Mouse (Mus musculus) neural tube, embryonic 11.5 days (tissue): ENCODE results near the gene Mns1. TPM values are rescaled to one million over a fixed set of nuclear protein-coding genes. Genes with fewer than 3 reads are reported as not detected.

ENCODE experiments used
- ATAC-seq: fragments of 200-750 bp; cut with Nextera tagmentation; 2 replicates; pipeline ENCODE4 v1.8.0; 2017; ENCODE audit warnings: moderate number of reproducible peaks, mild to moderate bottlenecking, moderate TSS enrichment, moderate library complexity; ENCODE audit not compliant: insufficient read depth, low FRiP score, low TSS enrichment
- DNase-seq: peaks from one replicate; pipeline ENCODE4 v3.0.0-alpha.2; 2015; ENCODE audit warnings: low spot score
- H3K27ac ChIP-seq: fragments of 300-500 bp; sonication (generic); 2 replicates; pipeline ENCODE4 v1.5.1; 2014; ENCODE audit warnings: low read depth, mild to moderate bottlenecking, low read length
- H3K27me3 ChIP-seq: fragments of 300-500 bp; sonication (generic); 2 replicates; pipeline ENCODE4 v1.6.1; 2014; ENCODE audit warnings: mild to moderate bottlenecking, low read length, mixed read lengths; ENCODE audit not compliant: control insufficient read depth, insufficient read depth
- H3K36me3 ChIP-seq: fragments of 300-500 bp; sonication (generic); 2 replicates; pipeline ENCODE4 v1.6.1; 2014; ENCODE audit warnings: mild to moderate bottlenecking, low read length, moderate library complexity, mixed read lengths; ENCODE audit not compliant: control insufficient read depth, insufficient read depth
- H3K4me1 ChIP-seq: fragments of 300-500 bp; sonication (generic); 2 replicates; pipeline ENCODE4 v1.6.1; 2014; ENCODE audit warnings: low read length, mixed read lengths; ENCODE audit not compliant: control insufficient read depth, insufficient read depth
- H3K4me2 ChIP-seq: fragments of 300-500 bp; sonication (generic); 2 replicates; pipeline ENCODE4 v1.6.1; 2014; ENCODE audit warnings: low read depth, mild to moderate bottlenecking, moderate library complexity
- H3K4me3 ChIP-seq: fragments of 300-500 bp; sonication (generic); 2 replicates; pipeline ENCODE4 v1.5.1; 2014; ENCODE audit warnings: low read depth, low read length
- H3K9ac ChIP-seq: fragments of 300-500 bp; sonication (generic); 2 replicates; pipeline ENCODE4 v1.6.1; 2014; ENCODE audit warnings: mild to moderate bottlenecking, low read length
- H3K9me3 ChIP-seq: fragments of 300-500 bp; sonication (generic); 2 replicates; pipeline ENCODE4 v1.6.1; 2016; ENCODE audit warnings: low read length; ENCODE audit not compliant: control insufficient read depth
- WGBS: fragments of 180-500 bp; shearing (Covaris S2); extraction: QIAGEN DNeasy Blood & Tissue Kit; methylation state at CpG from one replicate; pipeline ENCODE4 v1.1.7; 2014; 5-methylcytosine and 5-hydroxymethylcytosine counted together
- polyA plus RNA-seq: library from polyadenylated mRNA; unstranded; fragments of >200 nt; fragmentation: Nextera tagmentation; extraction: Ambion mirVana; gene quantifications from 2 replicates; pipeline ENCODE4 v1.2.1, GENCODE M21; 2014

The Mns1 gene
- 34.9 and 36.5 TPM in 2 replicates for polyA plus RNA-seq

DNA sequence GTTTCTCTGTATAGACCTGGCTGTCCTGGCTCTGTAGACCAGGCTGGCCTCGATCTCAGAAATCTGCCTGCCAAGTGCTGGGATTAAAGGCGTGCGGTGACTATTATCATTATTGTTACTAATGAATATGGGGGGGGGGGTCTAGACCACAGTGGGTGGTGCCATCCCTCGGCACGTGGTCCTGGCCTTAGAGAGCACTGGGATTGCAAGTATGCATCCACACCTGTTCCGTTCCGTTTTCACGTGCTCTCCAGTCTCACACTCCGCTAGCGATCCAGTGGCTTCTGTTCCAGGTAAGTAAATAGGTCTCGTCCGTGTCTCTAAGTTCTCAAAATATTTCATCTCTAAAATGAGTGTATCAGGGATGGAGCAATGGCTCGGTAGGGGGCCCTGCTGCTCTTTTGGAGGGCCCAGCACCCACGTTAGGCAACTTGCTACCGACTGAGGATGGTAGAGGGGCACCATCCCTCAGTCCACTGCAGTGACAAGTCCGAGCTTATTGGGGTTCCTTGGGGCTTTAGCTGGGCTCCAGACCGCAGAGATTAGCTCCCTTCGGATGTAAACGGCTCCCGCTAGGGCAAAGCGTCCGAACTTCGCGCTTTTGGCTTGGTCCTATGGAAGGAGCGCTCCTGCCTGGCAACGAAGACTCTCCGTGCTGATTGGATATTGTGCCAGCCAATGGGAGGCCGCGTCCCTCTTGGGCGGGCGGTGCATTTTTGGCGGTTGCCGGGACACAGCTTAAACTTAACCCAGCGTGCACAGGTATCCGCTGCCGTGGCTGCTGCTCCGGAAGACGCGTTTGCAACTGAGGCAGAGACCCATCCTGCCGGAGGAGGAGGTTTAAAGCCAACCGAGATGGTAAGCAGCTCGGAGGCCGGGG, at the start of gene Mns1:
Mns1 (plus strand) TSS at position 190 of the 880 bp plus-strand sequence.
- no peaks in the 10 kb centered on the region; the same call in 1 of the 2 replicates for H3K4me1 ChIP-seq
- WGBS = 3% methylated on average over 43 of the region's 43 CpGs
- DNase-seq = peak; percentile 95
- H3K27me3 ChIP-seq = no peaks in the 10 kb centered on the region
- peak; percentile 98 for ATAC-seq
- H3K27ac ChIP-seq = 0 out of 2 replicates have a peak within 1 kb of the TSS, but pooled peaks have one; percentile 34
- peak within 1 kb of the TSS; percentile 58 for H3K4me3 ChIP-seq
- H3K4me2 ChIP-seq = peak within 1 kb of the TSS; percentile 89
- no peaks in the 10 kb centered on the region for H3K36me3 ChIP-seq
- no peaks in the 10 kb centered on the region for H3K9me3 ChIP-seq
- peak within 1 kb of the TSS; percentile 63 for H3K9ac ChIP-seq

GRCm38 (mm10) chr9:72388934-72389333, 48.9 kb upstream of the Mns1 start:
- no peak for ATAC-seq

DNA sequence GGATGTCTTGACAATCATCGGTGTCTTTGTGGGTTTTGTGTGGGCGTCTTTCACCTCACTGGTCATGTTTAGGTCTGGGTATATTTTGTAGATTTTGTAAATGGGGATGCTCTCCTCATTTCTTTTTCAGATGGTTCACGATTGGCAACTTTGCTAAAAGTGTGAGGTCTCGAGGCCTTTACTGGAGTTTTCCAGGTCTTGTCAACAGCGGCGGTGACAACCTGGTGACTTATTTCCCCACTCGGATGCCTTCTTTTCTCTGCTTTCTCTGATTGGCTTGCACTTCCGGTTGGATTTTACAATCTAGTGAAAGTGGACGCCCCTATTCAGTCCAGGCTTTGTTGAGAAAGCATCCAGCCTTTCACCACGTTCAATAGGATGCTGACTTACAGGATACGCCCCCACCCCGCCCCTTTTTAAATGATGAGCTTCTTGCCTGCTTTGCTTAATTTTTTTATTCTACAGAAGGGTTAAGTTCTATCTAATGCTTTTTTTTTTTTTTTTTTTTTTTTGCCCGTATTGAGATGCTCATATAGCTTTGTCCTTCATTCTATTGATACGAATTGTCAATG, 48.3 kb upstream of the Mns1 start:
- Histone ChIP-seq H3K27ac (no peak overlapping the region), H3K36me3 (no peaks in the 10 kb centered on the region), H3K4me1 (no peaks in the 10 kb centered on the region), H3K4me2 (no peak overlapping the region), H3K4me3 (no peak overlapping the region), H3K27me3 (no peaks in the 10 kb centered on the region), H3K9me3 (no peaks in the 10 kb centered on the region), H3K9ac (no peak overlapping the region)
- DNase-seq (no peak), ATAC-seq (no peak)
- WGBS = 54% methylated on average over 14 of the region's 14 CpGs

More at GRCm38 (mm10) chr9:72388934-72389333, 48.9 kb upstream of the Mns1 start:
- H3K4me3 ChIP-seq = no peak overlapping the region
- no peaks in the 10 kb centered on the region for H3K27me3 ChIP-seq
- DNase-seq = no peak
- no peak overlapping the region for H3K9ac ChIP-seq
- no peaks in the 10 kb centered on the region for H3K4me1 ChIP-seq
- no peak overlapping the region for H3K4me2 ChIP-seq
- no peak overlapping the region for H3K27ac ChIP-seq
- no peaks in the 10 kb centered on the region for H3K9me3 ChIP-seq
- no peaks in the 10 kb centered on the region for H3K36me3 ChIP-seq
- WGBS = 92% methylated on average over 4 of the region's 4 CpGs

GRCm38 (mm10) chr9:72390321-72391077, 47.3 kb upstream of the Mns1 start:
- no peak overlapping the region for H3K4me3 ChIP-seq
- no peaks in the 10 kb centered on the region for H3K36me3 ChIP-seq
- no peaks in the 10 kb centered on the region for H3K4me1 ChIP-seq
- WGBS = 89% methylated on average over 12 of the region's 12 CpGs
- no peak overlapping the region for H3K4me2 ChIP-seq
- no peak overlapping the region for H3K9ac ChIP-seq
- DNase-seq (no peak), ATAC-seq (no peak)
- no peaks in the 10 kb centered on the region for H3K27me3 ChIP-seq
- H3K27ac ChIP-seq = no peak overlapping the region
- H3K9me3 ChIP-seq = no peaks in the 10 kb centered on the region

DNA sequence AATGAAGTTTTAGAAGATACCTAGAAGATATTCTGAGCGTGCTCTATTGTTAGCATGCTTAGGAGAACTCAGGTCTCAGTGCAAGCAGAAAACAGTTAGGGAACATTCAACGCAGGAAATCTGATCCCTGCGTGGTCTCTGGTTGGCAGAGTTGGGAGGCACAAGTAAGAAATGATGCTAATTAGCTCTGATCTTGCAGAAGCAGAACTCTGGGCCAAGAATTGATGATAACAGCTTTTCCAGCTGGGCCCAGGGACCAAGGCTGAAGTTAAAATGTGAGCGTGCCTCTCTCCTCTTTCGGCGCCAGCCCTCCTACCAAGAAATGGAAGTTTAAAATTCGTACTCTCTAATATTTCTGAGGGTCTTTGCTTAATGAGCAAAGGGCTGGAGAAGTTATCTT, 45.1 kb upstream of the Mns1 start:
- DNase-seq (no peak), ATAC-seq (no peak)
- H3K9ac ChIP-seq = no peak overlapping the region
- no peaks in the 10 kb centered on the region for H3K36me3 ChIP-seq
- H3K4me1 ChIP-seq = no peaks in the 10 kb centered on the region
- H3K27me3 ChIP-seq = no peaks in the 10 kb centered on the region
- WGBS = 86% methylated on average over 7 of the region's 7 CpGs
- no peak overlapping the region for H3K4me3 ChIP-seq
- no peaks in the 10 kb centered on the region for H3K9me3 ChIP-seq
- H3K4me2 ChIP-seq = no peak overlapping the region
- no peak overlapping the region for H3K27ac ChIP-seq

- H3K4me2 ChIP-seq = no peak overlapping the region
- no peak for DNase-seq
- H3K36me3 ChIP-seq = no peaks in the 10 kb centered on the region
- H3K9ac ChIP-seq = no peak overlapping the region
- no peaks in the 10 kb centered on the region for H3K9me3 ChIP-seq
- no peaks in the 10 kb centered on the region for H3K27me3 ChIP-seq
- no peaks in the 10 kb centered on the region for H3K4me1 ChIP-seq
- ATAC-seq = no peak
- 81% methylated on average over 15 of the region's 15 CpGs for WGBS
- H3K4me3 ChIP-seq = no peak overlapping the region
- H3K27ac ChIP-seq = no peak overlapping the region
Measured at GRCm38 (mm10) chr9:72393238-72393637, 44.6 kb upstream of the Mns1 start.

DNA sequence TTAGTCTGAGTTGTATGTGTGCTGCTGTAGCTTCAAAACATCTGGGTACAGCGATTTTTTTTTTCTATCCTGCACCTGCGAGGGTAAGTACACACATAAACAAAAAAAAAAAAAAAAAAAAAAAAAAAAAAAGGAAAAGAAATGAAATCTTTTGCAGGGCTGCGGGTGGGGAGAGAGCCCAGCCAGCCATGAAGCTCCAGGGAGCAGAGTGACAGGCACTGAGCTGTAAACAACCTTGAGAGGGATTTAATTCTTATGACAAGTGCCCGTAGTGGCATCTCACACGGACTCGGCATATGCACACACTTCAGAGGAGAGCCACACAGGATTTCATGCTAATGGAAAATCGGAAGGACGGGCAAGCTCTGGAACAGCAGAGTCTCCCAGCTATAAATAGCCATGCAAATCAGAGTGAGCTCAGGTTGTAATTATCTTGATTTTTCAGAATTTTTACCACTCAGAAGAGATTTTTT, 43.9 kb upstream of the Mns1 start:
- ATAC-seq (no peak), DNase-seq (no peak)
- no peak overlapping the region for H3K4me2 ChIP-seq
- H3K4me3 ChIP-seq = no peak overlapping the region
- H3K36me3 ChIP-seq = no peaks in the 10 kb centered on the region
- no peaks in the 10 kb centered on the region for H3K27me3 ChIP-seq
- H3K9me3 ChIP-seq = no peaks in the 10 kb centered on the region
- no peak overlapping the region for H3K9ac ChIP-seq
- no peak overlapping the region for H3K27ac ChIP-seq
- 79% methylated on average over 8 of the region's 8 CpGs for WGBS
- no peaks in the 10 kb centered on the region for H3K4me1 ChIP-seq

DNA sequence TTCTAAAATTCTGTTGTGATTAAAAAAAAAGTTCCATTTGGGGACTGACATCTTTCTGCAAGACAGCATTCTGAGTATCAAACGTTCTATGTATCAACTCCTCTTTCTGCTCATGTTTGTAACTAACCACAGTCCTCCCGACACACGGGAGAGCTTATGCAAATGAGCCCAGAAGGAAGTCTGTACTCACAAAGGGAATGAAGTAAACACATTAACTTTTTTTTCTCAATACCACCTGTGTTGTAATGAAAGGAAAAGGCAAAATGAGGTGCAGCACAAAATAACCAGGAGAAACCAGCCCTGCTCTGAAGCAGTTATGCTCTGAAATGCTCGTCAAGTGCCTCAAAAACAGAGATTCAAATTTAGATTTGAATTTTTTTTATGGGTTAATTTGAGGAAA, 37.7 kb upstream of the Mns1 start:
- Histone ChIP-seq H3K9ac (no peak overlapping the region), H3K4me3 (no peak overlapping the region), H3K36me3 (no peaks in the 10 kb centered on the region), H3K27me3 (no peaks in the 10 kb centered on the region), H3K27ac (no peak overlapping the region), H3K4me2 (no peak overlapping the region), H3K9me3 (no peaks in the 10 kb centered on the region), H3K4me1 (no peaks in the 10 kb centered on the region)
- no peak for ATAC-seq
- DNase-seq = no peak
- WGBS = 60% methylated on average over 4 of the region's 4 CpGs
